Mouse (Mus musculus): ENCODE data around the gene Car9. TPM values are rescaled to one million over a fixed set of nuclear protein-coding genes. Genes with fewer than 3 reads are reported as not detected.

Car9 gene
- total and polyA plus RNA-seq, 3 experiments = 0.77 to 3.3 TPM; not detected in 1

DNA sequence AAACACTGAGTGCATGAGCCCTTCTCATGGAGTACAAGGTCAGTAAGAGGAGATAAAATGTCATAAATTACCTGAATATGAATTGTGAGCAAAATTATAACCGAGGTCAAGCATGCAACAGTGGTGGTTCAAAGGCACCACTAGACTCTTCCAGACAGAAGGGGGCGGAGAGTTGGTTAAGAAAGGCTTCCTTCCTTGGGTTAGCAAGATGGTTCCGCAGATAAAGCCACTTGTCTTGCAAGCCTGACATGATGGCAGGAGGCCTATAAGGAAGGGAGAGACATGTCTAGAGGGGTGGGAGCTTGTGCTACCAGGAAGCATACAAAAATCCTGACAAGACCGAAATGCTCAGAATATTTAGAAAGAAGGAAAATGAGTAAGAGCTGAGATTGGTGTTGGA, 2.5 kb upstream of the Car9 start:
- peak; percentile 83 for DNase-seq (ENCODE audit: low read depth, low spot score)
- H3K79me2 ChIP-seq (ENCODE audit: control insufficient read depth, insufficient read depth, low read length, poor library complexity) = peaks cover 2% of the 10 kb centered on the region
- TF ChIP-seq RCOR1 (IDR thresholded peaks at IDR 0.05; ENCODE audit: low read depth, low read length) (0 out of 2 replicates have a peak, but pooled peaks have one; percentile 34), TAL1 (IDR thresholded peaks at IDR 0.05; ENCODE audit: low read length) (peak; percentile 48), EP300 (IDR thresholded peaks at IDR 0.05; ENCODE audit: low read depth in 1 of 2, low read length in 2 of 2) (peak; percentile 6 to 53; a peak in 2 of 4 replicates), MEF2A (IDR thresholded peaks at IDR 0.05; ENCODE audit: extremely low read depth, insufficient replicate concordance, low read depth, low read length, poor library complexity, severe bottlenecking) (no peak), E2F4 (IDR thresholded peaks at IDR 0.05; ENCODE audit: borderline replicate concordance, low read depth, low read length) (no peak), TCF12 (IDR thresholded peaks at IDR 0.05; ENCODE audit: low read depth, low read length) (peak; percentile 57), CHD2 (IDR thresholded peaks at IDR 0.05; ENCODE audit: low read length) (no peak), NRF1 (IDR thresholded peaks at IDR 0.05; ENCODE audit: insufficient read depth, low read depth, low read length, poor library complexity, severe bottlenecking) (no peak), UBTF (IDR thresholded peaks at IDR 0.05; ENCODE audit: borderline replicate concordance, insufficient read depth, low read depth, low read length) (no peak), USF1 (IDR thresholded peaks at IDR 0.05; ENCODE audit: low read depth, low read length) (no peak), SIN3A (IDR thresholded peaks at IDR 0.05; ENCODE audit: low read length) (0 out of 2 replicates have a peak, but pooled peaks have one; percentile 20), HCFC1 (IDR thresholded peaks at IDR 0.05; ENCODE audit: low read depth, low read length) (no peak), GATA1 (IDR thresholded peaks at IDR 0.05; ENCODE audit: low read depth, low read length) (peak; percentile 70; the same call in 1 of the 2 replicates), MAZ (IDR thresholded peaks at IDR 0.05; ENCODE audit: low read depth, low read length) (peak; percentile 34; the same call in 1 of the 2 replicates), CTCF (IDR thresholded peaks at IDR 0.05 in 2 of 3, conservative IDR thresholded peaks at IDR 0.05 in 1 of 3; ENCODE audit: control insufficient read depth in 1 of 3, insufficient read depth in 1 of 3, low read depth in 2 of 3, low read length in 3 of 3, poor library complexity in 1 of 3, severe bottlenecking in 1 of 3) (no peak), ELF1 (IDR thresholded peaks at IDR 0.05; ENCODE audit: low read depth, low read length) (peak; percentile 56; the same call in 1 of the 2 replicates), POLR2A (IDR thresholded peaks at IDR 0.05; ENCODE audit: control insufficient read depth in 1 of 2, insufficient read depth in 1 of 2, low read depth in 1 of 2, low read length in 2 of 2, poor library complexity in 1 of 2) (no peak), NELFE (IDR thresholded peaks at IDR 0.05; ENCODE audit: low read depth, low read length) (no peak)
- H3K4me1 ChIP-seq (ENCODE audit: control insufficient read depth in 1 of 2, insufficient read depth in 2 of 2, low read length in 2 of 2) = peaks cover 16 to 28% of the 10 kb centered on the region in 2 experiments
- no peak overlapping the region for H3K4me3 ChIP-seq (ENCODE audit: control insufficient read depth in 1 of 2, insufficient read depth in 1 of 2, low read depth in 2 of 2, low read length in 2 of 2)
- H3K36me3 ChIP-seq (ENCODE audit: control insufficient read depth in 1 of 2, insufficient read depth in 2 of 2, low read length in 2 of 2) = peaks cover 0 to 16% of the 10 kb centered on the region in 2 experiments; a peak in 2 of 4 replicates
- H3K27ac ChIP-seq (ENCODE audit: control insufficient read depth, low read depth, low read length) = 0 out of 2 replicates have a peak overlapping the region, but pooled peaks have one; percentile 23
- no peaks in the 10 kb centered on the region for H3K9me3 ChIP-seq (replicated peaks; ENCODE audit: insufficient read depth, low read length)
- no peak overlapping the region for H3K9ac ChIP-seq (ENCODE audit: control insufficient read depth, low read depth, low read length, poor library complexity, severe bottlenecking)
- no peaks in the 10 kb centered on the region for H3K27me3 ChIP-seq (ENCODE audit: control insufficient read depth in 1 of 2, insufficient read depth in 2 of 2, low read length in 2 of 2)

DNA sequence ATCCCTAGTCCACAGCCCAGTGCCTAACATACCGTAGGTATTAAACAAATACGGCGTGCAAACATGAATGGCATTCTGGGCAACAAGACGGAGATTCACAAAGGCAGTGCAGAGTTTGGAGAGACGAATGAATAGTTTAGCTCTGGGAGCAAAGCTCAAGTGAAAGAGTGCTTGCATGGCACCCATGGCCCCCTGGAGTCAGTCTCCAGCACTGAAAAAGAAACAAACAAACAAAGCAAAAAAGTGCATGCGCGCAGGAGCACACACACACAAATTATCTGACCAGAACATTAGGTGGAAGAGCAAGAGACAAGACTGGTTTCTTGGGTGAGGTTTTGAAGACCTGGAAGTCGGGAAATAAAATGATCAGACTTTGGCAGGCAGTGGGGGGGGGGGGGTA, 692 bp upstream of the Car9 start:
- H3K9ac ChIP-seq (ENCODE audit: control insufficient read depth, low read depth, low read length, poor library complexity, severe bottlenecking) = no peak overlapping the region
- H3K79me2 ChIP-seq (ENCODE audit: control insufficient read depth, insufficient read depth, low read length, poor library complexity) = no peaks in the 10 kb centered on the region; the same call in 1 of the 2 replicates
- TF ChIP-seq MAX (IDR thresholded peaks at IDR 0.05; ENCODE audit: low read length) (no peak), NRF1 (IDR thresholded peaks at IDR 0.05; ENCODE audit: insufficient read depth, low read depth, low read length, poor library complexity, severe bottlenecking) (no peak), HCFC1 (IDR thresholded peaks at IDR 0.05; ENCODE audit: low read depth, low read length) (no peak), MYC (IDR thresholded peaks at IDR 0.05; ENCODE audit: low read depth, low read length) (no peak), GABPA (IDR thresholded peaks at IDR 0.05; ENCODE audit: low read depth, low read length) (no peak), SIN3A (IDR thresholded peaks at IDR 0.05; ENCODE audit: low read length) (no peak), MAFK (IDR thresholded peaks at IDR 0.05; ENCODE audit: borderline replicate concordance, low read depth, low read length) (no peak), MAZ (IDR thresholded peaks at IDR 0.05; ENCODE audit: low read depth, low read length) (no peak), ZKSCAN1 (IDR thresholded peaks at IDR 0.05; ENCODE audit: low read depth, low read length) (no peak), POLR2A (IDR thresholded peaks at IDR 0.05; ENCODE audit: control insufficient read depth in 1 of 2, insufficient read depth in 1 of 2, low read depth in 1 of 2, low read length in 2 of 2, poor library complexity in 1 of 2) (no peak), SMC3 (IDR thresholded peaks at IDR 0.05; ENCODE audit: low read depth, low read length) (no peak), MEF2A (IDR thresholded peaks at IDR 0.05; ENCODE audit: extremely low read depth, insufficient replicate concordance, low read depth, low read length, poor library complexity, severe bottlenecking) (no peak), USF2 (IDR thresholded peaks at IDR 0.05; ENCODE audit: borderline replicate concordance in 1 of 2, insufficient read depth in 1 of 2, low read depth in 1 of 2, low read length in 2 of 2) (no peak), POLR2AphosphoS2 (IDR thresholded peaks at IDR 0.05; ENCODE audit: low read length) (no peak), ETS1 (IDR thresholded peaks at IDR 0.05; ENCODE audit: low read depth, low read length) (no peak), MXI1 (IDR thresholded peaks at IDR 0.05; ENCODE audit: low read depth, low read length) (no peak), CTCF (IDR thresholded peaks at IDR 0.05 in 2 of 3, conservative IDR thresholded peaks at IDR 0.05 in 1 of 3; ENCODE audit: control insufficient read depth in 1 of 3, insufficient read depth in 1 of 3, low read depth in 2 of 3, low read length in 3 of 3, poor library complexity in 1 of 3, severe bottlenecking in 1 of 3) (no peak), JUND (IDR thresholded peaks at IDR 0.05; ENCODE audit: low read depth, low read length) (no peak)
- no peak for DNase-seq (ENCODE audit: low read depth, low spot score)
- no peaks in the 10 kb centered on the region for H3K9me3 ChIP-seq (replicated peaks; ENCODE audit: insufficient read depth, low read length)
- H3K4me1 ChIP-seq (ENCODE audit: control insufficient read depth in 1 of 2, insufficient read depth in 2 of 2, low read length in 2 of 2) = peaks cover 12 to 27% of the 10 kb centered on the region in 2 experiments
- H3K36me3 ChIP-seq (ENCODE audit: control insufficient read depth in 1 of 2, insufficient read depth in 2 of 2, low read length in 2 of 2) = peaks cover 0 to 14% of the 10 kb centered on the region in 2 experiments; a peak in 2 of 4 replicates
- H3K4me3 ChIP-seq (ENCODE audit: control insufficient read depth in 1 of 2, insufficient read depth in 1 of 2, low read depth in 2 of 2, low read length in 2 of 2) = no peak overlapping the region
- no peak overlapping the region for H3K27ac ChIP-seq (ENCODE audit: control insufficient read depth, low read depth, low read length)
- no peaks in the 10 kb centered on the region for H3K27me3 ChIP-seq (ENCODE audit: control insufficient read depth in 1 of 2, insufficient read depth in 2 of 2, low read length in 2 of 2)
